Mouse (Mus musculus) hindbrain, embryonic 16.5 days (tissue): Measurements from ENCODE around the gene Zdhhc11. TPM values are rescaled to one million over a fixed set of nuclear protein-coding genes. Genes with fewer than 3 reads are reported as not detected.
"Not testable (repeated sequence)": the region's sequence is repeated elsewhere in the genome, so short reads cannot be mapped to it uniquely, and the experiment has no call there.

ENCODE experiments used
- ATAC-seq: fragments of 200-750 bp; cut with Nextera tagmentation; 2 replicates; pipeline ENCODE4 v1.8.0; 2017; ENCODE audit warnings: moderate TSS enrichment, moderate library complexity
- H3K27ac ChIP-seq: fragments of 300-500 bp; sonication (generic); 2 replicates; pipeline ENCODE4 v1.5.1; 2014; ENCODE audit warnings: low read depth, mild to moderate bottlenecking, control low read depth, low read length, moderate library complexity
- H3K27me3 ChIP-seq: fragments of 300-500 bp; sonication (generic); replicated peaks from 2 replicates; pipeline ENCODE4 v1.6.1; 2014; ENCODE audit warnings: low read length; ENCODE audit not compliant: control insufficient read depth, insufficient read depth
- H3K36me3 ChIP-seq: fragments of 300-500 bp; sonication (generic); 2 replicates; pipeline ENCODE4 v1.6.1; 2014; ENCODE audit warnings: mild to moderate bottlenecking, low read length, moderate library complexity, mixed read lengths; ENCODE audit not compliant: control insufficient read depth, insufficient read depth
- H3K4me1 ChIP-seq: fragments of 300-500 bp; sonication (generic); 2 replicates; pipeline ENCODE4 v1.6.1; 2014; ENCODE audit warnings: low read depth, low read length; ENCODE audit not compliant: control insufficient read depth, insufficient read depth
- H3K4me2 ChIP-seq: fragments of 300-500 bp; sonication (generic); 2 replicates; pipeline ENCODE4 v1.6.1; 2014; ENCODE audit warnings: mild to moderate bottlenecking, low read length, control low read depth, moderate library complexity
- H3K4me3 ChIP-seq: fragments of 300-500 bp; sonication (generic); 2 replicates; pipeline ENCODE4 v1.5.1; 2014; ENCODE audit warnings: mild to moderate bottlenecking, low read length, control low read depth, moderate library complexity
- H3K9ac ChIP-seq: fragments of 300-500 bp; sonication (generic); 2 replicates; pipeline ENCODE4 v1.6.1; 2014; ENCODE audit warnings: low read depth, mild to moderate bottlenecking, control low read depth, low read length, moderate library complexity
- H3K9me3 ChIP-seq: fragments of 300-500 bp; sonication (generic); 2 replicates; pipeline ENCODE4 v1.6.1; 2014; ENCODE audit warnings: mild to moderate bottlenecking, low read length, moderate library complexity; ENCODE audit not compliant: control insufficient read depth
- WGBS: fragments of 180-500 bp; shearing (Covaris S2); extraction: QIAGEN DNeasy Blood & Tissue Kit; methylation state at CpG from one replicate; pipeline ENCODE4 v1.1.7; 2014; 5-methylcytosine and 5-hydroxymethylcytosine counted together
- polyA plus RNA-seq: library from polyadenylated mRNA; unstranded; fragments of >200 nt; fragmentation: Nextera tagmentation; extraction: Ambion mirVana; gene quantifications from 2 replicates; pipeline ENCODE4 v1.2.1, GENCODE M21; 2015

Zdhhc11 gene
- polyA plus RNA-seq, 1 experiment from 2014 or later = not detected

DNA sequence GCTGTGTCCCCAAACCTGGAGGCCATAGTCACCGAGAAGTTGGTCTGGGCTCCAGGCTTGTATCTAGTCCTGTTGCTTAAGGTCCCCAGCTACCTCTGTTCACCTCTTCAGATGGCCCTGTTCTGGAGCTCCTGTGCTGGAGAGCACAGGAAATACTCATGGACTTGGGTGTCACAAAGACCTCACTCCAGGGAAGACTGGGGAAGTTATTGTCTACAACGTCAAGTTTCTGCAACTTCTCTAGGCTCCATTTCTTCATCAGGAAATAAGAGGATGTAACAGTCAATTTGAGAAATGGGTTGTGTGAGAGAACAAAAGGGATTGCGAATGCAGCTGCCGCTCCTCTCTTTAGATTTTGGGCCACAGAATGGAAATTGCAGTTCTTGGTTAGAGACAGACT, 32.8 kb downstream of the Zdhhc11 start:
- WGBS = 84% methylated on average over 4 of the region's 4 CpGs
- H3K27ac ChIP-seq = no peak overlapping the region
- no peak for ATAC-seq
- no peaks in the 10 kb centered on the region for H3K4me1 ChIP-seq
- no peak overlapping the region for H3K4me2 ChIP-seq
- H3K9me3 ChIP-seq = no peaks in the 10 kb centered on the region
- no peaks in the 10 kb centered on the region for H3K27me3 ChIP-seq
- H3K9ac ChIP-seq = no peak overlapping the region
- no peaks in the 10 kb centered on the region for H3K36me3 ChIP-seq
- no peak overlapping the region for H3K4me3 ChIP-seq

- no peak overlapping the region for H3K27ac ChIP-seq
- H3K9me3 ChIP-seq = no peaks in the 10 kb centered on the region
- no peak for ATAC-seq
Measured at GRCm38 (mm10) chr13:74000519-74000918, 36.9 kb downstream of the Zdhhc11 start.

GRCm38 (mm10) chr13:74000961-74001360, 37.3 kb downstream of the Zdhhc11 start:
- WGBS = 85% methylated on average over 6 of the region's 6 CpGs
- Histone ChIP-seq H3K4me1 (no peaks in the 10 kb centered on the region), H3K9ac (no peak overlapping the region), H3K4me3 (no peak overlapping the region), H3K27ac (no peak overlapping the region), H3K27me3 (no peaks in the 10 kb centered on the region), H3K36me3 (no peaks in the 10 kb centered on the region), H3K9me3 (no peaks in the 10 kb centered on the region), H3K4me2 (no peak overlapping the region)
- no peak for ATAC-seq

More at GRCm38 (mm10) chr13:74000519-74000918, 36.9 kb downstream of the Zdhhc11 start:
- Histone ChIP-seq H3K4me1 (no peaks in the 10 kb centered on the region), H3K4me2 (no peak overlapping the region), H3K4me3 (no peak overlapping the region), H3K27me3 (no peaks in the 10 kb centered on the region), H3K36me3 (no peaks in the 10 kb centered on the region), H3K9ac (no peak overlapping the region)

GRCm38 (mm10) chr13:74001492-74001891, 37.8 kb downstream of the Zdhhc11 start:
- no peak overlapping the region for H3K9ac ChIP-seq
- ATAC-seq = no peak
- H3K4me1 ChIP-seq = no peaks in the 10 kb centered on the region
- no peaks in the 10 kb centered on the region for H3K27me3 ChIP-seq
- no peak overlapping the region for H3K4me3 ChIP-seq
- H3K27ac ChIP-seq = no peak overlapping the region
- H3K36me3 ChIP-seq = no peaks in the 10 kb centered on the region
- 77% methylated on average over 4 of the region's 4 CpGs for WGBS
- no peaks in the 10 kb centered on the region for H3K9me3 ChIP-seq
- no peak overlapping the region for H3K4me2 ChIP-seq

DNA sequence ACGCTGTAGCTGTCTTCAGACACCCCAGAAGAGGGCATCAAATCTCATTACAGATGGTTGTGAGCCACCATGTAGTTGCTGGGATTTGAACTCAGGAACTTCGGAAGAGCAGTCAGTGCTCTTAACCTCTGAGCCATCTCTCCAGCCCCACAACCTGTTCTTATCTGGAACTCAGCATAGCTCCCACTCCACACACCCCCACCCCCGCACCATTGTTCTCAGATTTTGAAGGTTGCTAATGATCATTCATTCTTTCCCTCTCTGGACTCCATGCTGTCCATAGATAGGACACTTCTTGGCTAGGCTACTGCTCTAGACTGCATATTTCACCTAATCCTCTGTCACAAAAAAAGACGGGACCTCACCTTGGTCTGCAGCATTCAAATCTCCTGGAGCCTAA, 43.2 kb downstream of the Zdhhc11 start:
- not testable (repeated sequence) for H3K27ac ChIP-seq, H3K36me3 ChIP-seq, H3K4me3 ChIP-seq, H3K9ac ChIP-seq, H3K4me2 ChIP-seq, ATAC-seq, H3K27me3 ChIP-seq, H3K9me3 ChIP-seq
- 92% methylated on average over 4 of the region's 4 CpGs for WGBS
- H3K4me1 ChIP-seq = peaks cover 15% of the 10 kb centered on the region

DNA sequence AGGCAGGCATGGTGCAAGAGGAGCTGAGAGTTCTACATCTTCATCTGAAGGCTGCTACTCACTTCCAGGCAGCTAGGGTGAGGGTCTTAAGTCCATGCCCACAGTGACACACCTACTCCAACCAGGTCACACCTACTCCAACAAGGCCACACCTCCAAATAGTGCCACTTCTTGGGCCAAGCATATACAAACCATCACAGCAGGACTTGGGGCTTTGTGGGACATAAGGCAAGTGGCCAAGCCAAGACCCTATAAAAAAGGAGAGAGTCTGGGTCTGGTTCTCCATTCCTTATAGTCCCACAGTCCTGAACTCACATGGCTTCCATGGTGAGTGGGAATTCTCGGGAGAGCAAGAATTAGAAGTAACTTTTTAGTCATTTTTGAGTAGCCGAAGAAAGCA, 44.6 kb downstream of the Zdhhc11 start:
- not testable (repeated sequence) for H3K27ac ChIP-seq, H3K4me3 ChIP-seq, H3K4me2 ChIP-seq, ATAC-seq, H3K27me3 ChIP-seq, H3K9me3 ChIP-seq, H3K36me3 ChIP-seq, H3K9ac ChIP-seq
- H3K4me1 ChIP-seq = peaks cover 15% of the 10 kb centered on the region
- WGBS = 87% methylated on average over 2 of the region's 2 CpGs

- Histone ChIP-seq H3K9me3 (no peaks in the 10 kb centered on the region), H3K27ac (peak within 1 kb of the TSS; percentile 77), H3K4me1 (peaks cover 15% of the 10 kb centered on the region), H3K27me3 (no peaks in the 10 kb centered on the region), H3K4me3 (peak within 1 kb of the TSS; percentile 72), H3K9ac (peak within 1 kb of the TSS; percentile 76), H3K36me3 (no peaks in the 10 kb centered on the region), H3K4me2 (peak within 1 kb of the TSS; percentile 90)
- under 1% methylated on average over 41 of the region's 56 CpGs for WGBS
- peak; percentile 93 for ATAC-seq
Measured at GRCm38 (mm10) chr13:74008948-74009718, 45.5 kb downstream of the Zdhhc11 start, which contains the start of gene Tppp. Tppp (plus strand) TSS chr13:74009407.

DNA sequence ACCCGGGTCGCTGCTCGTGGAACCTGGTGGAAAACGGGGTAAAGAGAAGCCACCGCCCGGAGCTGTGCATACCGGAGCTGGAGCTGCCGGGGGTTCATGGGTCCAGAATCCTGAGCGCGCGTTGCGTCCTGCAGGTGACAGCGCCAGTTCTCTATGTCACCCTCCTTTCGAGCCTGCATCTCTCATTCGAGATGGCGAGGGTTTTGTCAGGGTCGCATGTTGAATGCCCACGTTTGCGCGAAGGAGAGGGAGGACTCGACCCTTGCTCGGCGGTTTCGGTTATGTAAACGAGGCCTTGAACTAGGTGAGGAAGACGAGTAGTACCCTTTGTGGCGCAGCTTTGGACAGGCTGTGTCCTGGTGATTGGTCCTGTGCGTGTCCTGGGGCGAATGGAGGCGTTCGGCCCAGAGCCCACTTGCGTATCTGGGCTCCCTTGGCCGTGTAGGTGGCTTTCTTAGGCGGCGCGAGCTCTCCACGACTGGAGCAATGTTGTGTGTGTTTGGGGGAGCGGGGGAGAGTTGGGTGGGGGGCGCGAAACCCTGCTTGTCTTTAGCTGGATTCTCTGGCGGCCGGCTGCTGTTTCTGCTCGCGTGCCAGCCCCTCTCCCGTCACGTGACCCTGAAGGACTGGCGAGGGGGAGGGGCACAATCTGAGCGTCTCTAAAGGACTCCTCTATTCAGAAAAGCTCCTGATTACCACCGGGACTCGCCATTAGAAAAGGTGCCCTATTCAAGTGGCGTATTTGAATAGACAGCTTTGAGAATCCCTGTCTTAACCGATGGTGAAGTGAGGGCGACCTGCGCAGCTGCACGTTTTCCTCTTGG, 46.4 kb downstream of the Zdhhc11 start:
- Histone ChIP-seq H3K36me3 (no peaks in the 10 kb centered on the region), H3K9ac (peak overlapping the region; percentile 76), H3K4me1 (peaks cover 15% of the 10 kb centered on the region), H3K4me2 (peak overlapping the region; percentile 90), H3K27me3 (no peaks in the 10 kb centered on the region), H3K9me3 (no peaks in the 10 kb centered on the region), H3K27ac (peak overlapping the region; percentile 77), H3K4me3 (peak overlapping the region; percentile 72)
- peak; percentile 77 for ATAC-seq
- under 1% methylated on average over 46 of the region's 55 CpGs for WGBS

DNA sequence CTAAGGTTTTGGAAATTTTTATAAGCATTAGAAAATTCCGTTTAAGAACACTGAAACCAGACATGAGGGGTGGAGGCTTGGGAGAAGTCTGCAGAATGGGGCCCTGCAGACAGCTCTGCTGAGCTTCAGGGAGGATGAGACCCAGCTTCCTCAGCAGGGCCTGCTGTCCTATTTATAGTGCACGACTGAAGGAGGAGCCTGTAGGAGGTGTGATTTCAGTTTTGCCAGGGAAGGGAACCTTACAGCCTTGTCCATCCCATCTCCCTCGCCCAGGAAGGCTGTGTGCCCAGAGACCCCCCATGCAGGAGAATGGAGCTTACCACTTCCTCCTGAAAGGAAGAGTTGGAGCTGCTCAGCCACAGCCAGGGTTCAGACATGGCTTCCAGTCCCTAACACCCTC, 47.0 kb downstream of the Zdhhc11 start:
- WGBS = 15% methylated on average over 3 of the region's 3 CpGs
- Histone ChIP-seq H3K36me3 (no peaks in the 10 kb centered on the region), H3K4me1 (peaks cover 15% of the 10 kb centered on the region), H3K27ac (peak overlapping the region; percentile 77), H3K4me3 (peak overlapping the region; percentile 72), H3K4me2 (peak overlapping the region; percentile 90), H3K9me3 (no peaks in the 10 kb centered on the region), H3K27me3 (no peaks in the 10 kb centered on the region), H3K9ac (peak overlapping the region; percentile 76)
- peak; percentile 64 for ATAC-seq
